Mouse (Mus musculus): ENCODE data around the gene Stard10. TPM values are rescaled to one million over a fixed set of nuclear protein-coding genes. Genes with fewer than 3 reads are reported as not detected.
A peak's percentile ranks its signal among the peaks of the same experiment; 100 is the strongest.

The Stard10 gene
- polyA plus RNA-seq, 1 experiment, result 236 TPM

- Histone ChIP-seq H3K4me3 (replicated peaks) (no peak overlapping the region), H3K27me3 (replicated peaks) (peaks cover 4% of the 10 kb centered on the region), H3K9me3 (no peaks in the 10 kb centered on the region), H3K36me3 (replicated peaks; ENCODE audit: low read length) (peaks cover 87% of the 10 kb centered on the region), H3K4me1 (peaks cover 96% of the 10 kb centered on the region)
- no peak for TF ChIP-seq FLI1 (IDR thresholded peaks at IDR 0.05; ENCODE audit: low read length)
- no peak for TF ChIP-seq GATA1 (IDR thresholded peaks at IDR 0.05; ENCODE audit: borderline replicate concordance, low read length)
Measured at GRCm38 (mm10) chr7:101327786-101328185, 10.9 kb downstream of the Stard10 start.

- no peak for TF ChIP-seq FLI1 (IDR thresholded peaks at IDR 0.05; ENCODE audit: low read length)
- TF ChIP-seq GATA1 (IDR thresholded peaks at IDR 0.05; ENCODE audit: borderline replicate concordance, low read length), result no peak
- Histone ChIP-seq H3K4me3 (replicated peaks) (no peak overlapping the region), H3K9me3 (no peaks in the 10 kb centered on the region), H3K27me3 (replicated peaks) (peaks cover 4% of the 10 kb centered on the region), H3K4me1 (peaks cover 96% of the 10 kb centered on the region), H3K36me3 (replicated peaks; ENCODE audit: low read length) (peaks cover 89% of the 10 kb centered on the region)
Measured at GRCm38 (mm10) chr7:101328621-101329158, 11.8 kb downstream of the Stard10 start.

- Histone ChIP-seq H3K4me3 (replicated peaks) (no peak overlapping the region), H3K9me3 (no peaks in the 10 kb centered on the region), H3K4me1 (peaks cover 93% of the 10 kb centered on the region), H3K27me3 (replicated peaks) (peaks cover 4% of the 10 kb centered on the region), H3K36me3 (replicated peaks; ENCODE audit: low read length) (peaks cover 86% of the 10 kb centered on the region)
- no peak for TF ChIP-seq FLI1 (IDR thresholded peaks at IDR 0.05; ENCODE audit: low read length)
- no peak for TF ChIP-seq GATA1 (IDR thresholded peaks at IDR 0.05; ENCODE audit: borderline replicate concordance, low read length)
Measured at GRCm38 (mm10) chr7:101329606-101330005, 12.7 kb downstream of the Stard10 start.

GRCm38 (mm10) chr7:101330074-101330840, 13.4 kb downstream of the Stard10 start:
- H3K9me3 ChIP-seq, result no peaks in the 10 kb centered on the region
- peaks cover 4% of the 10 kb centered on the region for H3K27me3 ChIP-seq (replicated peaks)
- peaks cover 93% of the 10 kb centered on the region for H3K4me1 ChIP-seq
- H3K4me3 ChIP-seq (replicated peaks), result no peak overlapping the region
- peaks cover 86% of the 10 kb centered on the region for H3K36me3 ChIP-seq (replicated peaks; ENCODE audit: low read length)
- TF ChIP-seq FLI1 (IDR thresholded peaks at IDR 0.05; ENCODE audit: low read length), result no peak
- no peak for TF ChIP-seq GATA1 (IDR thresholded peaks at IDR 0.05; ENCODE audit: borderline replicate concordance, low read length)

GRCm38 (mm10) chr7:101330841-101331173, 13.9 kb downstream of the Stard10 start:
- Histone ChIP-seq H3K36me3 (replicated peaks; ENCODE audit: low read length) (peaks cover 88% of the 10 kb centered on the region), H3K9me3 (no peaks in the 10 kb centered on the region), H3K4me3 (replicated peaks) (no peak overlapping the region), H3K27me3 (replicated peaks) (peaks cover 4% of the 10 kb centered on the region), H3K4me1 (peaks cover 95% of the 10 kb centered on the region)
- TF ChIP-seq GATA1 (IDR thresholded peaks at IDR 0.05; ENCODE audit: borderline replicate concordance, low read length), result no peak
- TF ChIP-seq FLI1 (IDR thresholded peaks at IDR 0.05; ENCODE audit: low read length), result no peak

GRCm38 (mm10) chr7:101332045-101332831, 15.4 kb downstream of the Stard10 start:
- peaks cover 96% of the 10 kb centered on the region for H3K4me1 ChIP-seq
- TF ChIP-seq GATA1 (IDR thresholded peaks at IDR 0.05; ENCODE audit: borderline replicate concordance, low read length) (no peak), FLI1 (IDR thresholded peaks at IDR 0.05; ENCODE audit: low read length) (no peak)
- H3K36me3 ChIP-seq (replicated peaks; ENCODE audit: low read length), result peaks cover 85% of the 10 kb centered on the region

GRCm38 (mm10) chr7:101335228-101335627, 18.3 kb downstream of the Stard10 start:
- H3K4me1 ChIP-seq, result peaks cover 96% of the 10 kb centered on the region
- no peak for TF ChIP-seq GATA1 (IDR thresholded peaks at IDR 0.05; ENCODE audit: borderline replicate concordance, low read length)
- no peak for TF ChIP-seq FLI1 (IDR thresholded peaks at IDR 0.05; ENCODE audit: low read length)
- peaks cover 82% of the 10 kb centered on the region for H3K36me3 ChIP-seq (replicated peaks; ENCODE audit: low read length)
- no peaks in the 10 kb centered on the region for H3K9me3 ChIP-seq
- no peak overlapping the region for H3K4me3 ChIP-seq (replicated peaks)
- H3K27me3 ChIP-seq (replicated peaks), result no peaks in the 10 kb centered on the region

More at GRCm38 (mm10) chr7:101332045-101332831, 15.4 kb downstream of the Stard10 start:
- H3K27me3 ChIP-seq (replicated peaks), result peaks cover 1% of the 10 kb centered on the region
- no peak overlapping the region for H3K4me3 ChIP-seq (replicated peaks)
- no peaks in the 10 kb centered on the region for H3K9me3 ChIP-seq

- H3K27me3 ChIP-seq (replicated peaks), result no peaks in the 10 kb centered on the region
- TF ChIP-seq GATA1 (IDR thresholded peaks at IDR 0.05; ENCODE audit: borderline replicate concordance, low read length), result no peak
- TF ChIP-seq FLI1 (IDR thresholded peaks at IDR 0.05; ENCODE audit: low read length), result no peak
- peaks cover 81% of the 10 kb centered on the region for H3K36me3 ChIP-seq (replicated peaks; ENCODE audit: low read length)
- H3K4me1 ChIP-seq, result peaks cover 96% of the 10 kb centered on the region
- peak overlapping the region; percentile 62 for H3K4me3 ChIP-seq (replicated peaks)
- no peaks in the 10 kb centered on the region for H3K9me3 ChIP-seq
Measured at GRCm38 (mm10) chr7:101336686-101337085, 19.8 kb downstream of the Stard10 start.

GRCm38 (mm10) chr7:101337401-101337800, 20.5 kb downstream of the Stard10 start:
- no peak overlapping the region for H3K4me3 ChIP-seq (replicated peaks)
- TF ChIP-seq FLI1 (IDR thresholded peaks at IDR 0.05; ENCODE audit: low read length), result no peak
- no peak for TF ChIP-seq GATA1 (IDR thresholded peaks at IDR 0.05; ENCODE audit: borderline replicate concordance, low read length)
- H3K9me3 ChIP-seq, result no peaks in the 10 kb centered on the region
- H3K36me3 ChIP-seq (replicated peaks; ENCODE audit: low read length), result peaks cover 81% of the 10 kb centered on the region
- H3K4me1 ChIP-seq, result peaks cover 96% of the 10 kb centered on the region
- H3K27me3 ChIP-seq (replicated peaks), result no peaks in the 10 kb centered on the region

- peaks cover 86% of the 10 kb centered on the region for H3K36me3 ChIP-seq (replicated peaks; ENCODE audit: low read length)
- H3K4me3 ChIP-seq (replicated peaks), result peak overlapping the region; percentile 79
- no peaks in the 10 kb centered on the region for H3K27me3 ChIP-seq (replicated peaks)
- TF ChIP-seq FLI1 (IDR thresholded peaks at IDR 0.05; ENCODE audit: low read length) (no peak), GATA1 (IDR thresholded peaks at IDR 0.05; ENCODE audit: borderline replicate concordance, low read length) (no peak)
- H3K4me1 ChIP-seq, result peaks cover 98% of the 10 kb centered on the region
- no peaks in the 10 kb centered on the region for H3K9me3 ChIP-seq
Measured at GRCm38 (mm10) chr7:101341405-101341804, 24.5 kb downstream of the Stard10 start.

Measured in megakaryocyte, embryonic 14.5 days (primary cell).